In the genomic region with DNA sequence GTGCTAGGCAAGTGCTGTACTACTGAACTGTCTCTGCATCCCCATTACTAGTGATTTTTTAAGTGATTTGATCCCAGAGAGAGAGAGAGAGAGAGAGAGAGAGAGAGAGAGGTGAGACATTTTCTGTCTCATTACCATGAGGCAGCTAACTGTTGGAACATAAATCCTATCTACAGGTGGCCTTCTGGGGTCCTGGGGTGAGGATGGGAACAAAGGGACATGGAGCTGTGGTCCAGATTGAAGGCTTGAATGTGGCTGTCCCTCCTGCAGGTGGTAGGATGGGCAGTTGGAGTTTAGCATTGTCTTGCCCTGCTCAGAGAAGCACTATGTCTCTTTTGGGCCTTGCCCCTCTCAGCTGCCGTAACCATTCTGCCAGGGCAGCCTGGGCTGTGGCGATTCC, we compare ENCODE assay signal across 22 mouse cellular contexts.
A peak's percentile ranks its signal among the peaks of the same experiment; 100 is the strongest.
DNase-seq lines count a peak whose midpoint lies in the region; ATAC-seq and TF ChIP-seq lines count a peak whose summit lies in the region.
"Had no signal": no experiment of that assay in that cellular context is flagged by ENCODE, and none has a peak within 500 bp of the region (broad histone marks: within the 10 kb centered on the region; RNA-seq: fewer than 3 reads in every experiment).

No protein-coding gene starts in this region.

- DNase-seq in cerebellum, adult 2 months: peak; percentile 53 to 62
- no peak for DNase-seq in cerebellum, adult 11 months
- peak; percentile 21 for DNase-seq in midbrain, embryonic 11.5 days (ENCODE audit: low spot score, missing footprints)
- DNase-seq in midbrain, embryonic 10.5 days (ENCODE audit: low spot score): no peak
- DNase-seq in cerebellum, postnatal 10 days: peak; percentile 51 to 59
- no peak for DNase-seq in embryo, embryonic 11 days
- DNase-seq: adrenal gland, adult 2 months; thymus, adult 18-20 months; thymus, postnatal 25 days had no signal

- 30% methylated on average over 2 of the region's 2 CpGs for WGBS in cerebellum, adult 2 months
- WGBS in midbrain, embryonic 11.5 days: 67% methylated on average over 2 of the region's 2 CpGs
- 78% methylated on average over 2 of the region's 2 CpGs for WGBS in midbrain, embryonic 10.5 days

- no peaks in the 10 kb centered on the region for H3K9me3 ChIP-seq in midbrain, embryonic 11.5 days (ENCODE audit: control insufficient read depth, low read length)
- H3K9me3 ChIP-seq in midbrain, embryonic 10.5 days (replicated peaks): no peaks in the 10 kb centered on the region
- H3K9me3 ChIP-seq: embryonic facial prominence, embryonic 12.5 days; forebrain, embryonic 15.5 days; hindbrain, embryonic 10.5 days; intestine, embryonic 15.5 days; limb, embryonic 13.5 days; lung, embryonic 15.5 days; midbrain, embryonic 15.5 days had no signal

- H3K36me3 ChIP-seq in midbrain, embryonic 11.5 days (ENCODE audit: control insufficient read depth, insufficient read depth, low read length): no peaks in the 10 kb centered on the region
- H3K36me3 ChIP-seq in midbrain, embryonic 10.5 days: no peaks in the 10 kb centered on the region
- H3K36me3 ChIP-seq: embryonic facial prominence, embryonic 12.5 days; forebrain, embryonic 15.5 days; hindbrain, embryonic 10.5 days; intestine, embryonic 15.5 days; limb, embryonic 13.5 days; lung, embryonic 15.5 days; midbrain, embryonic 15.5 days had no signal

- H3K27me3 ChIP-seq in cerebellum, adult 2 months (ENCODE audit: control insufficient read depth, insufficient read depth, low read length): no peaks in the 10 kb centered on the region
- no peaks in the 10 kb centered on the region for H3K27me3 ChIP-seq in midbrain, embryonic 11.5 days (ENCODE audit: control insufficient read depth, insufficient read depth, low read length)
- H3K27me3 ChIP-seq in midbrain, embryonic 10.5 days (ENCODE audit: low read depth, poor library complexity, severe bottlenecking): no peaks in the 10 kb centered on the region
- H3K27me3 ChIP-seq: embryonic facial prominence, embryonic 12.5 days; forebrain, embryonic 15.5 days; intestine, embryonic 15.5 days; limb, embryonic 13.5 days; lung, embryonic 15.5 days; midbrain, embryonic 15.5 days had no signal

- H3K27ac ChIP-seq in cerebellum, adult 2 months (ENCODE audit: insufficient read depth, low read length): peak overlapping the region; percentile 51
- H3K27ac ChIP-seq in midbrain, embryonic 11.5 days (ENCODE audit: low read depth, low read length): no peak overlapping the region
- H3K27ac ChIP-seq in midbrain, embryonic 10.5 days (replicated peaks): no peak overlapping the region
- H3K27ac ChIP-seq: embryonic facial prominence, embryonic 12.5 days; forebrain, embryonic 15.5 days; hindbrain, embryonic 10.5 days; intestine, embryonic 15.5 days; layer of hippocampus, adult 2 months; limb, embryonic 13.5 days; midbrain, embryonic 15.5 days; stomach, postnatal 0 days had no signal

- H3K4me3 ChIP-seq in cerebellum, adult 2 months (replicated peaks; ENCODE audit: insufficient read depth, low read depth, low read length): peak overlapping the region; percentile 3
- no peak overlapping the region for H3K4me3 ChIP-seq in midbrain, embryonic 11.5 days (ENCODE audit: low read depth, low read length)
- H3K4me3 ChIP-seq in midbrain, embryonic 10.5 days: no peak overlapping the region
- H3K4me3 ChIP-seq: embryonic facial prominence, embryonic 12.5 days; forebrain, embryonic 15.5 days; hindbrain, embryonic 10.5 days; intestine, embryonic 15.5 days; layer of hippocampus, adult 2 months; limb, embryonic 13.5 days; lung, embryonic 15.5 days; megakaryocyte, embryonic 14.5 days; midbrain, embryonic 15.5 days had no signal

- no peak for TF ChIP-seq POLR2A in cerebellum, adult 2 months (IDR thresholded peaks at IDR 0.05; ENCODE audit: borderline replicate concordance, insufficient read depth, low read length)

- H3K4me1 ChIP-seq in cerebellum, adult 2 months (ENCODE audit: control insufficient read depth, insufficient read depth, low read length): peaks cover 47% of the 10 kb centered on the region
- no peaks in the 10 kb centered on the region for H3K4me1 ChIP-seq in midbrain, embryonic 11.5 days (ENCODE audit: control insufficient read depth, insufficient read depth, low read length)
- peaks cover 8% of the 10 kb centered on the region for H3K4me1 ChIP-seq in midbrain, embryonic 10.5 days
- H3K4me1 ChIP-seq: embryonic facial prominence, embryonic 12.5 days; megakaryocyte, embryonic 14.5 days had no signal

- no peak for ATAC-seq in midbrain, embryonic 11.5 days (ENCODE audit: low FRiP score)
- no peak for ATAC-seq in granulocyte monocyte progenitor cell, adult 5-6 weeks (replicated peaks; ENCODE audit: poor library complexity, severe bottlenecking)
- ATAC-seq: activated CD4-positive, CD25-positive, alpha-beta regulatory T cell, adult 4 months; forebrain, embryonic 15.5 days; intestine, embryonic 15.5 days; midbrain, embryonic 15.5 days had no signal

- no peak overlapping the region for H3K9ac ChIP-seq in midbrain, embryonic 11.5 days (ENCODE audit: low read length)
- H3K9ac ChIP-seq: embryonic facial prominence, embryonic 12.5 days; forebrain, embryonic 15.5 days; intestine, embryonic 15.5 days; limb, embryonic 13.5 days; lung, embryonic 15.5 days; midbrain, embryonic 15.5 days had no signal

- no peak for TF ChIP-seq CTCF in cerebellum, adult 2 months (IDR thresholded peaks at IDR 0.05; ENCODE audit: borderline replicate concordance, insufficient read depth, low read depth, low read length)

- H3K4me2 ChIP-seq in midbrain, embryonic 11.5 days: no peak overlapping the region
- H3K4me2 ChIP-seq: embryonic facial prominence, embryonic 12.5 days; forebrain, embryonic 15.5 days; intestine, embryonic 15.5 days; limb, embryonic 13.5 days; liver, embryonic 11.5 days; midbrain, embryonic 15.5 days had no signal

Comparison
In these comparisons a context has a peak if more than half of its experiments do, and no peak if none do; other contexts are left out.
1. DNase-seq: peak in cerebellum, adult 2 months (2 of 2), midbrain, embryonic 11.5 days (single experiment) and cerebellum, postnatal 10 days (2 of 2); none in cerebellum, adult 11 months (single experiment), midbrain, embryonic 10.5 days (single experiment) and embryo, embryonic 11 days (single experiment).